Comparison of ENCODE assay signal across 16 mouse cellular contexts in genomic region chr6:9698193-9698592, GRCm38 (mm10).
"Had no signal": no experiment of that assay in that cellular context is flagged by ENCODE, and none has a peak within 500 bp of the region (broad histone marks: within the 10 kb centered on the region; RNA-seq: fewer than 3 reads in every experiment).

No protein-coding gene starts in this region.

- H3K36me3 ChIP-seq: limb, embryonic 15.5 days; liver, embryonic 12.5 days; stomach, embryonic 15.5 days had no signal

- H3K9ac ChIP-seq: limb, embryonic 15.5 days; liver, embryonic 12.5 days; lung, embryonic 14.5 days; stomach, embryonic 15.5 days had no signal

- H3K27me3 ChIP-seq: limb, embryonic 15.5 days; liver, embryonic 12.5 days; stomach, embryonic 15.5 days had no signal

- H3K9me3 ChIP-seq: limb, embryonic 15.5 days; liver, embryonic 12.5 days; stomach, embryonic 15.5 days had no signal

- H3K4me3 ChIP-seq: limb, embryonic 15.5 days; liver, embryonic 12.5 days; myocyte; stomach, embryonic 15.5 days had no signal

- H3K27ac ChIP-seq: kidney, postnatal 0 days; limb, embryonic 15.5 days; liver, embryonic 12.5 days; stomach, embryonic 15.5 days had no signal

- H3K4me1 ChIP-seq: limb, embryonic 15.5 days; liver, embryonic 12.5 days; stomach, embryonic 15.5 days had no signal

- DNase-seq: kidney, adult 11 months; kidney, adult 9 months; kidney, postnatal 36 days; layer of hippocampus, adult 9-11 months; layer of hippocampus, postnatal 36 days; lung, embryonic 14.5 days; lung, postnatal 10 days; lung, postnatal 4 days; right cerebral cortex, postnatal 14 days; thymus, adult 2 months; thymus, postnatal 36 days had no signal

- ATAC-seq: liver, embryonic 12.5 days had no signal

- H3K4me2 ChIP-seq: limb, embryonic 15.5 days; liver, embryonic 12.5 days; lung, embryonic 14.5 days; stomach, embryonic 15.5 days had no signal
